In genomic region chr9:46645469-46645884, GRCm38 (mm10) we compare ENCODE assay signal across 14 mouse cellular contexts.
A peak's percentile ranks its signal among the peaks of the same experiment; 100 is the strongest.
DNase-seq lines count a peak whose midpoint lies in the region; ATAC-seq and TF ChIP-seq lines count a peak whose summit lies in the region.
"Had no signal": no experiment of that assay in that cellular context is flagged by ENCODE, and none has a peak within 500 bp of the region (broad histone marks: within the 10 kb centered on the region; RNA-seq: fewer than 3 reads in every experiment).

No protein-coding gene starts in this region.

- no peak overlapping the region for H3K9ac ChIP-seq in heart, embryonic 11.5 days (ENCODE audit: low read depth, low read length)
- H3K9ac ChIP-seq in stomach, embryonic 14.5 days (replicated peaks; ENCODE audit: low read depth, low read length), result no peak overlapping the region
- H3K9ac ChIP-seq in stomach, postnatal 0 days (ENCODE audit: low read length), result no peak overlapping the region
- H3K9ac ChIP-seq in intestine, embryonic 16.5 days (ENCODE audit: low read depth, low read length), result no peak overlapping the region
- H3K9ac ChIP-seq: heart, embryonic 15.5 days had no signal

- no peak overlapping the region for H3K4me2 ChIP-seq in heart, embryonic 11.5 days
- no peak overlapping the region for H3K4me2 ChIP-seq in stomach, embryonic 14.5 days (replicated peaks; ENCODE audit: low read depth, low read length)
- no peak overlapping the region for H3K4me2 ChIP-seq in stomach, postnatal 0 days (replicated peaks; ENCODE audit: low read depth)
- no peak overlapping the region for H3K4me2 ChIP-seq in intestine, embryonic 16.5 days (ENCODE audit: low read depth, low read length)
- H3K4me2 ChIP-seq: heart, embryonic 15.5 days had no signal

- no peaks in the 10 kb centered on the region for H3K4me1 ChIP-seq in heart, embryonic 11.5 days (ENCODE audit: control insufficient read depth, insufficient read depth, low read length)
- H3K4me1 ChIP-seq in stomach, embryonic 14.5 days (ENCODE audit: control insufficient read depth, insufficient read depth, low read length), result no peaks in the 10 kb centered on the region
- no peaks in the 10 kb centered on the region for H3K4me1 ChIP-seq in stomach, postnatal 0 days (replicated peaks; ENCODE audit: control insufficient read depth, insufficient read depth)
- H3K4me1 ChIP-seq in intestine, embryonic 16.5 days (ENCODE audit: control insufficient read depth, insufficient read depth, low read length), result no peaks in the 10 kb centered on the region
- H3K4me1 ChIP-seq: heart, embryonic 15.5 days had no signal

- no peak for TF ChIP-seq CTCF in stomach, postnatal 0 days (IDR thresholded peaks at IDR 0.05; ENCODE audit: low read depth)

- no peak overlapping the region for H3K27ac ChIP-seq in heart, embryonic 11.5 days (ENCODE audit: low read depth, low read length)
- no peak overlapping the region for H3K27ac ChIP-seq in stomach, embryonic 14.5 days (ENCODE audit: low read length)
- no peak overlapping the region for H3K27ac ChIP-seq in stomach, postnatal 0 days (replicated peaks)
- H3K27ac ChIP-seq in intestine, embryonic 16.5 days (ENCODE audit: low read length), result no peak overlapping the region
- H3K27ac ChIP-seq: heart, embryonic 15.5 days; kidney, postnatal 0 days had no signal

- ATAC-seq in heart, embryonic 11.5 days (replicated peaks; ENCODE audit: insufficient number of reproducible peaks, low FRiP score, low TSS enrichment), result 0 out of 2 replicates have a peak, but pooled peaks have one; percentile 26
- peak; percentile 23; the same call in 1 of the 2 replicates for ATAC-seq in stomach, embryonic 14.5 days (ENCODE audit: insufficient number of reproducible peaks, insufficient read depth, low FRiP score, low read depth)
- no peak for ATAC-seq in stomach, postnatal 0 days (ENCODE audit: low FRiP score, low TSS enrichment)
- ATAC-seq in intestine, embryonic 16.5 days, result 0 out of 2 replicates have a peak, but pooled peaks have one; percentile 21

- TF ChIP-seq EP300 in stomach, postnatal 0 days (optimal IDR thresholded peaks at IDR 0.05), result no peak

- H3K9me3 ChIP-seq in heart, embryonic 11.5 days (replicated peaks; ENCODE audit: control insufficient read depth, low read length), result no peaks in the 10 kb centered on the region
- H3K9me3 ChIP-seq in stomach, embryonic 14.5 days (ENCODE audit: control insufficient read depth, low read depth, low read length), result no peaks in the 10 kb centered on the region
- no peaks in the 10 kb centered on the region for H3K9me3 ChIP-seq in stomach, postnatal 0 days (ENCODE audit: control insufficient read depth, low read length)
- H3K9me3 ChIP-seq in intestine, embryonic 16.5 days (ENCODE audit: control insufficient read depth, low read length), result no peaks in the 10 kb centered on the region
- H3K9me3 ChIP-seq: heart, embryonic 15.5 days had no signal

- DNase-seq in heart, adult 8-10 months (ENCODE audit: low spot score), result no peak
- DNase-seq in stomach, postnatal 0 days (ENCODE audit: low spot score), result no peak
- DNase-seq in frontal cortex, postnatal 25 days (ENCODE audit: low spot score in 2 of 2), result no peak
- no peak for DNase-seq in left cerebral cortex, postnatal 36 days (ENCODE audit: low spot score in 2 of 2)
- no peak for DNase-seq in gastrocnemius, postnatal 14 days
- DNase-seq: B cell, adult 2 months; lung, adult 18-20 months; spleen, adult 18-20 months; thymus, adult 2 months had no signal

- intact Hi-C loops in left cerebral cortex, postnatal 36 days (cut with DNase I), result no loop called here
- intact Hi-C loops in gastrocnemius, postnatal 14 days (cut with DNase I; ENCODE audit: low total_unique reads), result no loop called here

- 28% methylated on average over 7 of the region's 7 CpGs for WGBS in heart, embryonic 11.5 days (ENCODE audit: insufficient replicate concordance)
- 38% methylated on average over 7 of the region's 7 CpGs for WGBS in stomach, embryonic 14.5 days
- WGBS in stomach, postnatal 0 days, result 40% methylated on average over 7 of the region's 7 CpGs
- 43% methylated on average over 7 of the region's 7 CpGs for WGBS in intestine, embryonic 16.5 days

- H3K36me3 ChIP-seq in heart, embryonic 11.5 days (ENCODE audit: control insufficient read depth, insufficient read depth, low read length), result no peaks in the 10 kb centered on the region
- no peaks in the 10 kb centered on the region for H3K36me3 ChIP-seq in stomach, embryonic 14.5 days (ENCODE audit: control insufficient read depth, insufficient read depth, low read length)
- no peaks in the 10 kb centered on the region for H3K36me3 ChIP-seq in stomach, postnatal 0 days (ENCODE audit: control insufficient read depth, insufficient read depth, low read length)
- H3K36me3 ChIP-seq in intestine, embryonic 16.5 days (ENCODE audit: control insufficient read depth, insufficient read depth, low read length), result no peaks in the 10 kb centered on the region
- H3K36me3 ChIP-seq: heart, embryonic 15.5 days had no signal

- no peaks in the 10 kb centered on the region for H3K27me3 ChIP-seq in heart, embryonic 11.5 days (ENCODE audit: control insufficient read depth, insufficient read depth, low read length)
- H3K27me3 ChIP-seq in stomach, embryonic 14.5 days (ENCODE audit: control insufficient read depth, insufficient read depth, low read length), result no peaks in the 10 kb centered on the region
- no peaks in the 10 kb centered on the region for H3K27me3 ChIP-seq in stomach, postnatal 0 days (ENCODE audit: control insufficient read depth, insufficient read depth, low read length)
- H3K27me3 ChIP-seq in intestine, embryonic 16.5 days (replicated peaks; ENCODE audit: control insufficient read depth, insufficient read depth, low read length), result no peaks in the 10 kb centered on the region
- H3K27me3 ChIP-seq: heart, embryonic 15.5 days had no signal

- H3K4me3 ChIP-seq in heart, embryonic 11.5 days (ENCODE audit: low read depth, low read length), result no peak overlapping the region
- H3K4me3 ChIP-seq in stomach, embryonic 14.5 days (ENCODE audit: low read depth, low read length), result no peak overlapping the region
- no peak overlapping the region for H3K4me3 ChIP-seq in stomach, postnatal 0 days (ENCODE audit: low read depth, low read length)
- H3K4me3 ChIP-seq in intestine, embryonic 16.5 days (ENCODE audit: low read length), result no peak overlapping the region
- H3K4me3 ChIP-seq: heart, embryonic 15.5 days had no signal
